Mouse (Mus musculus) heart, embryonic 16.5 days (tissue): ENCODE data around the gene Zfp324. TPM values are rescaled to one million over a fixed set of nuclear protein-coding genes. Genes with fewer than 3 reads are reported as not detected.

ENCODE experiments used
- ATAC-seq: fragments of 200-750 bp; cut with Nextera tagmentation; replicated peaks from 2 replicates; pipeline ENCODE4 v1.8.0; 2017; ENCODE audit warnings: moderate number of reproducible peaks; ENCODE audit not compliant: insufficient read depth, low FRiP score; ENCODE audit errors: extremely low read depth
- H3K27ac ChIP-seq: fragments of 300-500 bp; sonication (generic); 2 replicates; pipeline ENCODE4 v1.5.1; 2014; ENCODE audit warnings: mild to moderate bottlenecking, low read length, control low read depth, moderate library complexity
- H3K27me3 ChIP-seq: fragments of 300-500 bp; sonication (generic); 2 replicates; pipeline ENCODE4 v1.6.1; 2014; ENCODE audit warnings: low read length, mixed read lengths; ENCODE audit not compliant: control insufficient read depth, insufficient read depth
- H3K36me3 ChIP-seq: fragments of 300-500 bp; sonication (generic); 2 replicates; pipeline ENCODE4 v1.6.1; 2014; ENCODE audit not compliant: control insufficient read depth, insufficient read depth
- H3K4me1 ChIP-seq: fragments of 300-500 bp; sonication (generic); 2 replicates; pipeline ENCODE4 v1.6.1; 2014; ENCODE audit warnings: low read length, mixed read lengths; ENCODE audit not compliant: control insufficient read depth, insufficient read depth
- H3K4me2 ChIP-seq: fragments of 300-500 bp; sonication (generic); 2 replicates; pipeline ENCODE4 v1.6.1; 2014; ENCODE audit warnings: low read depth, mild to moderate bottlenecking, control low read depth, low read length
- H3K4me3 ChIP-seq: fragments of 300-500 bp; sonication (generic); 2 replicates; pipeline ENCODE4 v1.5.1; 2014; ENCODE audit warnings: mild to moderate bottlenecking, control low read depth, low read length
- H3K9ac ChIP-seq: fragments of 300-500 bp; sonication (generic); 2 replicates; pipeline ENCODE4 v1.6.1; 2014; ENCODE audit warnings: low read length, control low read depth
- H3K9me3 ChIP-seq: fragments of 300-500 bp; sonication (generic); replicated peaks from 2 replicates; pipeline ENCODE4 v1.6.1; 2016; ENCODE audit warnings: low read length; ENCODE audit not compliant: control insufficient read depth
- WGBS: fragments of 180-500 bp; shearing (Covaris S2); extraction: QIAGEN DNeasy Blood & Tissue Kit; methylation state at CpG from one replicate; pipeline ENCODE4 v1.1.7; 2014; 5-methylcytosine and 5-hydroxymethylcytosine counted together
- polyA plus RNA-seq: library from polyadenylated mRNA; unstranded; fragments of >200 nt; fragmentation: Nextera tagmentation; extraction: Ambion mirVana; gene quantifications from 2 replicates; pipeline ENCODE4 v1.2.1, GENCODE M21; 2015

Gene Zfp324
- polyA plus RNA-seq, 1 experiment from 2014 or later, result 6.5 TPM

GRCm38 (mm10) chr7:13013671-13014070 is 48.0 kb downstream of the Zfp324 start:
- Histone ChIP-seq H3K9me3 (no peaks in the 10 kb centered on the region), H3K4me2 (no peak overlapping the region), H3K36me3 (no peaks in the 10 kb centered on the region), H3K4me3 (no peak overlapping the region), H3K27ac (no peak overlapping the region), H3K27me3 (no peaks in the 10 kb centered on the region), H3K9ac (no peak overlapping the region), H3K4me1 (peaks cover 10% of the 10 kb centered on the region)
- 56% methylated on average over 4 of the region's 4 CpGs for WGBS
- no peak for ATAC-seq

GRCm38 (mm10) chr7:13014275-13014839 is 48.7 kb downstream of the Zfp324 start:
- Histone ChIP-seq H3K4me2 (no peak overlapping the region), H3K27ac (no peak overlapping the region), H3K36me3 (no peaks in the 10 kb centered on the region), H3K9ac (no peak overlapping the region), H3K9me3 (no peaks in the 10 kb centered on the region), H3K27me3 (no peaks in the 10 kb centered on the region), H3K4me3 (no peak overlapping the region), H3K4me1 (peaks cover 6% of the 10 kb centered on the region)
- 33% methylated on average over 6 of the region's 6 CpGs for WGBS
- no peak for ATAC-seq

GRCm38 (mm10) chr7:13015217-13015616 is 49.6 kb downstream of the Zfp324 start:
- no peak overlapping the region for H3K9ac ChIP-seq
- no peak for ATAC-seq
- WGBS, result 78% methylated on average over 1 of the region's 1 CpGs

GRCm38 (mm10) chr7:13022773-13023535 is 57.3 kb downstream of the Zfp324 start:
- H3K36me3 ChIP-seq, result peaks cover 17% of the 10 kb centered on the region
- peak overlapping the region; percentile 84 for H3K9ac ChIP-seq
- H3K4me1 ChIP-seq, result peaks cover 18% of the 10 kb centered on the region
- no peaks in the 10 kb centered on the region for H3K9me3 ChIP-seq
- H3K4me2 ChIP-seq, result peak overlapping the region; percentile 85
- peak overlapping the region; percentile 99 for H3K27ac ChIP-seq
- H3K4me3 ChIP-seq, result peak overlapping the region; percentile 79
- H3K27me3 ChIP-seq, result no peaks in the 10 kb centered on the region
- ATAC-seq, result peak; percentile 50
- WGBS, result 5% methylated on average over 31 of the region's 31 CpGs

More at GRCm38 (mm10) chr7:13015217-13015616, 49.6 kb downstream of the Zfp324 start:
- Histone ChIP-seq H3K4me2 (no peak overlapping the region), H3K4me1 (peaks cover 5% of the 10 kb centered on the region), H3K27me3 (no peaks in the 10 kb centered on the region), H3K4me3 (no peak overlapping the region), H3K36me3 (no peaks in the 10 kb centered on the region), H3K9me3 (no peaks in the 10 kb centered on the region), H3K27ac (no peak overlapping the region)

Other genes with a start within 250 kb of the Zfp324 start
- gene Vmn2r56, start 230.8 kb upstream of the Zfp324 start, polyA plus RNA-seq, result not detected in 2 replicates
- 4.4 and 5.9 TPM in 2 replicates for gene Zscan18, start 162.2 kb upstream of the Zfp324 start, polyA plus RNA-seq
- gene Zfp329, start 147.0 kb upstream of the Zfp324 start, polyA plus RNA-seq, result 8.9 and 11.2 TPM in 2 replicates
- 23.9 and 26.5 TPM in 2 replicates for gene Zfp110, start 131.1 kb upstream of the Zfp324 start, polyA plus RNA-seq
- gene Zfp128, start 84.7 kb upstream of the Zfp324 start, polyA plus RNA-seq, result 2.7 and 3.2 TPM in 2 replicates
- 9.9 and 10.8 TPM in 2 replicates for gene Zscan22, start 68.0 kb upstream of the Zfp324 start, polyA plus RNA-seq
- gene Rps5, start 43.5 kb upstream of the Zfp324 start, polyA plus RNA-seq, result 521 and 529 TPM in 2 replicates
- 0.47 and 0.74 TPM in 2 replicates for gene Rnf225, start 38.4 kb upstream of the Zfp324 start, polyA plus RNA-seq
- gene Zfp446, start 12.0 kb downstream of the Zfp324 start, polyA plus RNA-seq, result 6.5 and 7.0 TPM in 2 replicates
- not detected in 2 replicates for gene Slc27a5, start 32.4 kb downstream of the Zfp324 start, polyA plus RNA-seq
- gene Trim28, start 33.3 kb downstream of the Zfp324 start, polyA plus RNA-seq, result 123 and 143 TPM in 2 replicates
- 17.4 and 20.4 TPM in 2 replicates for gene Zbtb45, start 44.2 kb downstream of the Zfp324 start, polyA plus RNA-seq
- gene Chmp2a, start 69.0 kb downstream of the Zfp324 start, polyA plus RNA-seq, result 146 TPM in 2 replicates
- gene Ube2m, start 72.4 kb downstream of the Zfp324 start, polyA plus RNA-seq, result 49.0 and 94.2 TPM in 2 replicates
- gene Mzf1, start 88.9 kb downstream of the Zfp324 start, polyA plus RNA-seq, result 1.7 and 2.1 TPM in 2 replicates
- not detected in 2 replicates for gene Vmn1r85, start 129.3 kb downstream of the Zfp324 start, polyA plus RNA-seq
- not detected in 2 replicates for gene Vmn1r86, start 154.1 kb downstream of the Zfp324 start, polyA plus RNA-seq
- gene Vmn1r87, start 174.3 kb downstream of the Zfp324 start, polyA plus RNA-seq, result not detected in 2 replicates
- gene Vmn1r88, start 193.7 kb downstream of the Zfp324 start, polyA plus RNA-seq, result 0.01 TPM in 1 of 2 replicates, not detected in the other
- gene Vmn1r89, start 247.2 kb downstream of the Zfp324 start, polyA plus RNA-seq, result not detected in 2 replicates